Mouse (Mus musculus): ENCODE results near the gene Fcf1. TPM values are rescaled to one million over a fixed set of nuclear protein-coding genes. Genes with fewer than 3 reads are reported as not detected.

Gene Fcf1
- total and polyA plus RNA-seq, 2 experiments from 2014 or later = 38.6 to 92.9 TPM

- Histone ChIP-seq H3K9me3 (ENCODE audit: low read length) (no peaks in the 10 kb centered on the region), H3K4me1 (ENCODE audit: insufficient read depth) (no peaks in the 10 kb centered on the region), H3K36me3 (ENCODE audit: insufficient read depth) (peaks cover 41% of the 10 kb centered on the region), H3K27ac (ENCODE audit: low read depth, low read length) (no peak overlapping the region), H3K4me3 (ENCODE audit: low read depth, low read length) (no peak overlapping the region), H3K4me2 (ENCODE audit: low read depth) (no peak overlapping the region), H3K9ac (no peak overlapping the region), H3K27me3 (ENCODE audit: insufficient read depth, low read length) (no peaks in the 10 kb centered on the region)
- no peak for TF ChIP-seq CTCF (IDR thresholded peaks at IDR 0.05; ENCODE audit: low read depth)
- no peak for DNase-seq
- WGBS = 87% methylated on average over 6 of the region's 6 CpGs
- ATAC-seq = no peak
Measured at GRCm38 (mm10) chr12:84948584-84949285, 22.0 kb upstream of the Fcf1 start.

- TF ChIP-seq CTCF (IDR thresholded peaks at IDR 0.05; ENCODE audit: low read depth) = no peak
- H3K9me3 ChIP-seq (ENCODE audit: low read length) = no peaks in the 10 kb centered on the region
- no peak overlapping the region for H3K4me3 ChIP-seq (ENCODE audit: low read depth, low read length)
- peaks cover 30% of the 10 kb centered on the region for H3K36me3 ChIP-seq (ENCODE audit: insufficient read depth)
- no peaks in the 10 kb centered on the region for H3K4me1 ChIP-seq (ENCODE audit: insufficient read depth)
- no peak for DNase-seq
- no peaks in the 10 kb centered on the region for H3K27me3 ChIP-seq (ENCODE audit: insufficient read depth, low read length)
- no peak overlapping the region for H3K4me2 ChIP-seq (ENCODE audit: low read depth)
- H3K9ac ChIP-seq = no peak overlapping the region
- ATAC-seq = no peak
- no peak overlapping the region for H3K27ac ChIP-seq (ENCODE audit: low read depth, low read length)
- WGBS = 78% methylated on average over 6 of the region's 6 CpGs
Measured at GRCm38 (mm10) chr12:84950763-84951162, 19.9 kb upstream of the Fcf1 start.

GRCm38 (mm10) chr12:84951531-84951930 lies 19.2 kb upstream of the Fcf1 start:
- H3K27me3 ChIP-seq (ENCODE audit: insufficient read depth, low read length) = no peaks in the 10 kb centered on the region
- H3K9me3 ChIP-seq (ENCODE audit: low read length) = no peaks in the 10 kb centered on the region
- peaks cover 30% of the 10 kb centered on the region for H3K36me3 ChIP-seq (ENCODE audit: insufficient read depth)
- 38% methylated on average over 8 of the region's 8 CpGs for WGBS
- ATAC-seq (no peak), DNase-seq (no peak)
- H3K4me2 ChIP-seq (ENCODE audit: low read depth) = no peak overlapping the region
- no peaks in the 10 kb centered on the region for H3K4me1 ChIP-seq (ENCODE audit: insufficient read depth)
- H3K9ac ChIP-seq = no peak overlapping the region
- no peak for TF ChIP-seq CTCF (IDR thresholded peaks at IDR 0.05; ENCODE audit: low read depth)
- no peak overlapping the region for H3K27ac ChIP-seq (ENCODE audit: low read depth, low read length)
- no peak overlapping the region for H3K4me3 ChIP-seq (ENCODE audit: low read depth, low read length)

- H3K9me3 ChIP-seq (ENCODE audit: low read length) = no peaks in the 10 kb centered on the region
- no peaks in the 10 kb centered on the region for H3K4me1 ChIP-seq (ENCODE audit: insufficient read depth)
- 50% methylated on average over 1 of the region's 1 CpGs for WGBS
- H3K36me3 ChIP-seq (ENCODE audit: insufficient read depth) = peaks cover 26% of the 10 kb centered on the region; the same call in 1 of the 2 replicates
- H3K27ac ChIP-seq (ENCODE audit: low read depth, low read length) = no peak overlapping the region
- no peaks in the 10 kb centered on the region for H3K27me3 ChIP-seq (ENCODE audit: insufficient read depth, low read length)
- no peak overlapping the region for H3K9ac ChIP-seq
- no peak for TF ChIP-seq CTCF (IDR thresholded peaks at IDR 0.05; ENCODE audit: low read depth)
- ATAC-seq (no peak), DNase-seq (peak; percentile 6)
- H3K4me3 ChIP-seq (ENCODE audit: low read depth, low read length) = no peak overlapping the region
- H3K4me2 ChIP-seq (ENCODE audit: low read depth) = no peak overlapping the region
Measured at GRCm38 (mm10) chr12:84952351-84952750, 18.3 kb upstream of the Fcf1 start.

DNA sequence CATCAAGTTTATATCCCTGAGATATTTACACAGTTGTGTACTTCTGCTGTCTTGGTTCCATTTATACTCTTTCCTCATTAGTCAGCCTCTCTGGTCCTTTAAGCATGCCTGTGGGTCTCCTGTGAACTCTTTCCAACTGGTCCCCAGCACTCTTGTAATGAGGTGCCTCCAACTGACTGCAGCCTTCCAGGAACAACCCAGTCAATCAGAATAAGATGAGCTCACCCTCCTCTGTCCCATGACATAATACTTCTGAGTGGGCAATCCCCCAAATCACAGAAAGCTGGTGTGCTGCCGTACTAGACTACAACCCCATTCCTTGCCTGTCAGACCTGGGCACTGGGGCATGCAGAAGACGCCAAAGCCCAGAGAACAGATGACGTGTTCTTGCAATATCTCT lies 14.4 kb upstream of the Fcf1 start:
- no peaks in the 10 kb centered on the region for H3K4me1 ChIP-seq (ENCODE audit: insufficient read depth)
- peaks cover 8% of the 10 kb centered on the region; the same call in 1 of the 2 replicates for H3K36me3 ChIP-seq (ENCODE audit: insufficient read depth)
- TF ChIP-seq CTCF (IDR thresholded peaks at IDR 0.05; ENCODE audit: low read depth) = no peak
- H3K27ac ChIP-seq (ENCODE audit: low read depth, low read length) = no peak overlapping the region
- no peak overlapping the region for H3K4me3 ChIP-seq (ENCODE audit: low read depth, low read length)
- no peak overlapping the region for H3K4me2 ChIP-seq (ENCODE audit: low read depth)
- DNase-seq (no peak), ATAC-seq (no peak)
- H3K9ac ChIP-seq = no peak overlapping the region
- H3K27me3 ChIP-seq (ENCODE audit: insufficient read depth, low read length) = no peaks in the 10 kb centered on the region
- 86% methylated on average over 3 of the region's 3 CpGs for WGBS
- H3K9me3 ChIP-seq (ENCODE audit: low read length) = no peaks in the 10 kb centered on the region

GRCm38 (mm10) chr12:84958794-84959356 lies 11.8 kb upstream of the Fcf1 start:
- Histone ChIP-seq H3K9me3 (ENCODE audit: low read length) (no peaks in the 10 kb centered on the region), H3K4me1 (ENCODE audit: insufficient read depth) (no peaks in the 10 kb centered on the region), H3K27ac (ENCODE audit: low read depth, low read length) (no peak overlapping the region), H3K9ac (no peak overlapping the region), H3K4me3 (ENCODE audit: low read depth, low read length) (no peak overlapping the region), H3K36me3 (ENCODE audit: insufficient read depth) (peaks cover 8% of the 10 kb centered on the region; the same call in 1 of the 2 replicates), H3K4me2 (ENCODE audit: low read depth) (no peak overlapping the region), H3K27me3 (ENCODE audit: insufficient read depth, low read length) (no peaks in the 10 kb centered on the region)
- no peak for DNase-seq
- no peak for ATAC-seq
- WGBS = 89% methylated on average over 1 of the region's 1 CpGs
- TF ChIP-seq CTCF (IDR thresholded peaks at IDR 0.05; ENCODE audit: low read depth) = no peak

GRCm38 (mm10) chr12:84962606-84963005 lies 8.1 kb upstream of the Fcf1 start:
- WGBS = 83% methylated on average over 7 of the region's 7 CpGs

More at GRCm38 (mm10) chr12:84962606-84963005, 8.1 kb upstream of the Fcf1 start:
- ATAC-seq = no peak
- H3K9ac ChIP-seq = no peak overlapping the region
- no peaks in the 10 kb centered on the region for H3K4me1 ChIP-seq (ENCODE audit: insufficient read depth)
- H3K4me2 ChIP-seq (ENCODE audit: low read depth) = no peak overlapping the region
- H3K36me3 ChIP-seq (ENCODE audit: insufficient read depth) = peaks cover 6% of the 10 kb centered on the region; the same call in 1 of the 2 replicates
- no peaks in the 10 kb centered on the region for H3K9me3 ChIP-seq (ENCODE audit: low read length)
- H3K27me3 ChIP-seq (ENCODE audit: insufficient read depth, low read length) = no peaks in the 10 kb centered on the region
- TF ChIP-seq CTCF (IDR thresholded peaks at IDR 0.05; ENCODE audit: low read depth) = no peak
- DNase-seq = no peak
- H3K4me3 ChIP-seq (ENCODE audit: low read depth, low read length) = no peak overlapping the region
- H3K27ac ChIP-seq (ENCODE audit: low read depth, low read length) = no peak overlapping the region

Measured in forebrain, postnatal 0 days (tissue).